Mouse (Mus musculus) forebrain, embryonic 13.5 days (tissue): ENCODE measurements at regions not wholly inside any gene's neighbourhood (a gene's known extent, or its start where the extent isn't known, plus 50 kb on each side); places are given as distances from the start of the nearest gene placed in this dataset.

Experiments used
- ATAC-seq: fragments of 200-750 bp; cut with Nextera tagmentation; 2 replicates; pipeline ENCODE4 v1.8.0; 2017
- H3K27ac ChIP-seq: fragments of 300-500 bp; sonication (generic); 2 replicates; pipeline ENCODE4 v1.5.1; 2015; ENCODE audit warnings: inconsistent platforms, mild to moderate bottlenecking, moderate library complexity
- H3K27me3 ChIP-seq: fragments of 300-500 bp; sonication (generic); 2 replicates; pipeline ENCODE4 v1.6.1; 2015; ENCODE audit warnings: mild to moderate bottlenecking, inconsistent platforms
- H3K36me3 ChIP-seq: fragments of 300-500 bp; sonication (generic); 2 replicates; pipeline ENCODE4 v1.6.1; 2015; ENCODE audit warnings: mild to moderate bottlenecking, inconsistent platforms; ENCODE audit not compliant: poor library complexity, severe bottlenecking
- H3K4me1 ChIP-seq: fragments of 300-500 bp; sonication (generic); 2 replicates; pipeline ENCODE4 v1.6.1; 2015; ENCODE audit warnings: inconsistent platforms
- H3K4me2 ChIP-seq: fragments of 300-500 bp; sonication (generic); 2 replicates; pipeline ENCODE4 v1.6.1; 2015; ENCODE audit warnings: inconsistent platforms, mild to moderate bottlenecking, moderate library complexity
- H3K4me3 ChIP-seq: fragments of 300-500 bp; sonication (generic); 2 replicates; pipeline ENCODE4 v1.5.1; 2015; ENCODE audit warnings: mild to moderate bottlenecking, inconsistent platforms
- H3K9ac ChIP-seq: fragments of 300-500 bp; sonication (generic); 2 replicates; pipeline ENCODE4 v1.6.1; 2015; ENCODE audit warnings: mild to moderate bottlenecking, inconsistent platforms
- H3K9me3 ChIP-seq: fragments of 300-500 bp; sonication (generic); replicated peaks from 2 replicates; pipeline ENCODE4 v1.6.1; 2016; ENCODE audit warnings: inconsistent platforms
- WGBS: fragments of 180-500 bp; shearing (Covaris S2); methylation state at CpG from one replicate; pipeline ENCODE4 v1.1.7; 2015; 5-methylcytosine and 5-hydroxymethylcytosine counted together

GRCm38 (mm10) chr12:7192591-7192990, 784.9 kb upstream of the Apob start:
- Histone ChIP-seq H3K4me2 (no peak overlapping the region), H3K4me1 (no peaks in the 10 kb centered on the region), H3K36me3 (no peaks in the 10 kb centered on the region), H3K27me3 (no peaks in the 10 kb centered on the region), H3K4me3 (no peak overlapping the region), H3K9ac (no peak overlapping the region), H3K27ac (no peak overlapping the region), H3K9me3 (no peaks in the 10 kb centered on the region)
- ATAC-seq: peak; percentile 59; the same call in 1 of the 2 replicates
- 50% methylated on average over 3 of the region's 3 CpGs for WGBS

GRCm38 (mm10) chr12:7198098-7198497, 779.4 kb upstream of the Apob start:
- H3K27me3 ChIP-seq: no peaks in the 10 kb centered on the region
- H3K4me2 ChIP-seq: no peak overlapping the region
- no peaks in the 10 kb centered on the region for H3K9me3 ChIP-seq
- H3K9ac ChIP-seq: no peak overlapping the region
- H3K4me3 ChIP-seq: no peak overlapping the region
- H3K4me1 ChIP-seq: no peaks in the 10 kb centered on the region; the same call in 1 of the 2 replicates
- H3K36me3 ChIP-seq: no peaks in the 10 kb centered on the region
- no peak overlapping the region for H3K27ac ChIP-seq
- peak; percentile 63; the same call in 1 of the 2 replicates for ATAC-seq

- no peak overlapping the region for H3K27ac ChIP-seq
- H3K4me1 ChIP-seq: no peaks in the 10 kb centered on the region; the same call in 1 of the 2 replicates
- H3K27me3 ChIP-seq: no peaks in the 10 kb centered on the region
- no peaks in the 10 kb centered on the region for H3K36me3 ChIP-seq
- WGBS: 89% methylated on average over 1 of the region's 1 CpGs
- no peak overlapping the region for H3K9ac ChIP-seq
- H3K9me3 ChIP-seq: no peaks in the 10 kb centered on the region
- ATAC-seq: no peak
- H3K4me3 ChIP-seq: no peak overlapping the region
- no peak overlapping the region for H3K4me2 ChIP-seq
Observed at GRCm38 (mm10) chr12:7200879-7201278, 776.6 kb upstream of the Apob start.

- no peak overlapping the region for H3K27ac ChIP-seq
- 74% methylated on average over 6 of the region's 6 CpGs for WGBS
- H3K4me1 ChIP-seq: peaks cover 5% of the 10 kb centered on the region; the same call in 1 of the 2 replicates
- H3K4me3 ChIP-seq: no peak overlapping the region
- ATAC-seq: peak; percentile 58; the same call in 1 of the 2 replicates
- H3K9ac ChIP-seq: no peak overlapping the region
- H3K36me3 ChIP-seq: no peaks in the 10 kb centered on the region
- no peaks in the 10 kb centered on the region for H3K27me3 ChIP-seq
- H3K4me2 ChIP-seq: no peak overlapping the region
- no peaks in the 10 kb centered on the region for H3K9me3 ChIP-seq
Observed at GRCm38 (mm10) chr12:7215686-7216085, 761.8 kb upstream of the Apob start.

- Histone ChIP-seq H3K4me3 (no peak overlapping the region), H3K36me3 (no peaks in the 10 kb centered on the region), H3K4me2 (no peak overlapping the region), H3K9ac (no peak overlapping the region), H3K27me3 (no peaks in the 10 kb centered on the region), H3K4me1 (peaks cover 5% of the 10 kb centered on the region; the same call in 1 of the 2 replicates), H3K27ac (peak overlapping the region; percentile 46; the same call in 1 of the 2 replicates), H3K9me3 (no peaks in the 10 kb centered on the region)
- WGBS: 19% methylated on average over 3 of the region's 3 CpGs
- ATAC-seq: no peak
Observed at GRCm38 (mm10) chr12:7217499-7217898, 759.9 kb upstream of the Apob start.

- ATAC-seq: no peak
- Histone ChIP-seq H3K4me1 (no peaks in the 10 kb centered on the region), H3K9me3 (no peaks in the 10 kb centered on the region), H3K4me3 (no peak overlapping the region), H3K27ac (no peak overlapping the region), H3K36me3 (no peaks in the 10 kb centered on the region), H3K9ac (no peak overlapping the region), H3K4me2 (no peak overlapping the region), H3K27me3 (no peaks in the 10 kb centered on the region)
- WGBS: 66% methylated on average over 2 of the region's 2 CpGs
Observed at GRCm38 (mm10) chr12:7228124-7228523, 749.3 kb upstream of the Apob start.

- Histone ChIP-seq H3K4me3 (no peak overlapping the region), H3K4me1 (no peaks in the 10 kb centered on the region), H3K4me2 (no peak overlapping the region), H3K36me3 (no peaks in the 10 kb centered on the region), H3K27ac (no peak overlapping the region), H3K9ac (no peak overlapping the region), H3K9me3 (no peaks in the 10 kb centered on the region), H3K27me3 (no peaks in the 10 kb centered on the region)
- WGBS: 81% methylated on average over 9 of the region's 9 CpGs
- no peak for ATAC-seq
Observed at GRCm38 (mm10) chr12:7228541-7229225, 748.8 kb upstream of the Apob start.

- no peaks in the 10 kb centered on the region for H3K27me3 ChIP-seq
- no peaks in the 10 kb centered on the region for H3K36me3 ChIP-seq
- no peak overlapping the region for H3K27ac ChIP-seq
- no peaks in the 10 kb centered on the region for H3K4me1 ChIP-seq
- no peak for ATAC-seq
- H3K9ac ChIP-seq: no peak overlapping the region
- H3K9me3 ChIP-seq: no peaks in the 10 kb centered on the region
- H3K4me2 ChIP-seq: no peak overlapping the region
- H3K4me3 ChIP-seq: no peak overlapping the region
Observed at GRCm38 (mm10) chr12:7250324-7250723, 727.1 kb upstream of the Apob start.

- Histone ChIP-seq H3K4me1 (no peaks in the 10 kb centered on the region), H3K9ac (no peak overlapping the region), H3K36me3 (no peaks in the 10 kb centered on the region), H3K4me2 (no peak overlapping the region), H3K4me3 (no peak overlapping the region), H3K27me3 (no peaks in the 10 kb centered on the region), H3K27ac (no peak overlapping the region), H3K9me3 (no peaks in the 10 kb centered on the region)
- ATAC-seq: no peak
- 100% methylated on average over 1 of the region's 1 CpGs for WGBS
Observed at GRCm38 (mm10) chr12:7270587-7270986, 706.9 kb upstream of the Apob start.

- no peak for ATAC-seq
- Histone ChIP-seq H3K4me3 (no peak overlapping the region), H3K9me3 (no peaks in the 10 kb centered on the region), H3K9ac (no peak overlapping the region), H3K4me2 (no peak overlapping the region), H3K27me3 (no peaks in the 10 kb centered on the region), H3K4me1 (peaks cover 6% of the 10 kb centered on the region; the same call in 1 of the 2 replicates), H3K27ac (no peak overlapping the region), H3K36me3 (no peaks in the 10 kb centered on the region)
- WGBS: 75% methylated on average over 4 of the region's 4 CpGs
Observed at GRCm38 (mm10) chr12:7284354-7285036, 693.0 kb upstream of the Apob start.

GRCm38 (mm10) chr12:7291557-7291956, 685.9 kb upstream of the Apob start:
- WGBS: 44% methylated on average over 2 of the region's 2 CpGs
- no peaks in the 10 kb centered on the region for H3K36me3 ChIP-seq
- H3K4me1 ChIP-seq: peaks cover 10% of the 10 kb centered on the region; the same call in 1 of the 2 replicates
- no peak overlapping the region for H3K9ac ChIP-seq
- H3K27ac ChIP-seq: no peak overlapping the region; the same call in 1 of the 2 replicates
- H3K4me2 ChIP-seq: no peak overlapping the region
- ATAC-seq: peak; percentile 66; the same call in 1 of the 2 replicates
- no peaks in the 10 kb centered on the region; the same call in 1 of the 2 replicates for H3K9me3 ChIP-seq
- H3K27me3 ChIP-seq: no peaks in the 10 kb centered on the region
- H3K4me3 ChIP-seq: no peak overlapping the region

- ATAC-seq: no peak
- Histone ChIP-seq H3K27me3 (no peaks in the 10 kb centered on the region), H3K4me3 (no peak overlapping the region), H3K4me1 (no peaks in the 10 kb centered on the region), H3K9me3 (no peaks in the 10 kb centered on the region; the same call in 1 of the 2 replicates), H3K27ac (no peak overlapping the region), H3K4me2 (no peak overlapping the region), H3K9ac (no peak overlapping the region), H3K36me3 (no peaks in the 10 kb centered on the region)
- 49% methylated on average over 2 of the region's 2 CpGs for WGBS
Observed at GRCm38 (mm10) chr12:7297026-7297425, 680.4 kb upstream of the Apob start.
